Mouse (Mus musculus): Measurements from ENCODE around the gene Net1. TPM values are rescaled to one million over a fixed set of nuclear protein-coding genes. Genes with fewer than 3 reads are reported as not detected.

Gene Net1
- polyA plus RNA-seq, 1 experiment from 2014 or later, result 50.3 TPM

GRCm38 (mm10) chr13:3895397-3895980 is 22.5 kb downstream of the Net1 start:
- Histone ChIP-seq H3K4me2 (ENCODE audit: low read depth) (no peak overlapping the region), H3K27me3 (ENCODE audit: control insufficient read depth, insufficient read depth, low read length) (no peaks in the 10 kb centered on the region), H3K27ac (ENCODE audit: low read depth, low read length) (no peak overlapping the region), H3K4me1 (ENCODE audit: control insufficient read depth, insufficient read depth, low read length) (no peaks in the 10 kb centered on the region), H3K4me3 (ENCODE audit: low read depth, low read length) (no peak overlapping the region), H3K9ac (ENCODE audit: low read length) (no peak overlapping the region), H3K9me3 (ENCODE audit: control insufficient read depth, low read length) (no peaks in the 10 kb centered on the region), H3K36me3 (ENCODE audit: control insufficient read depth, insufficient read depth, low read length) (no peaks in the 10 kb centered on the region; the same call in 1 of the 2 replicates)
- DNase-seq (ENCODE audit: low spot score) (no peak), ATAC-seq (ENCODE audit: insufficient read depth, low FRiP score, low TSS enrichment) (no peak)
- 82% methylated on average over 8 of the region's 8 CpGs for WGBS

DNA sequence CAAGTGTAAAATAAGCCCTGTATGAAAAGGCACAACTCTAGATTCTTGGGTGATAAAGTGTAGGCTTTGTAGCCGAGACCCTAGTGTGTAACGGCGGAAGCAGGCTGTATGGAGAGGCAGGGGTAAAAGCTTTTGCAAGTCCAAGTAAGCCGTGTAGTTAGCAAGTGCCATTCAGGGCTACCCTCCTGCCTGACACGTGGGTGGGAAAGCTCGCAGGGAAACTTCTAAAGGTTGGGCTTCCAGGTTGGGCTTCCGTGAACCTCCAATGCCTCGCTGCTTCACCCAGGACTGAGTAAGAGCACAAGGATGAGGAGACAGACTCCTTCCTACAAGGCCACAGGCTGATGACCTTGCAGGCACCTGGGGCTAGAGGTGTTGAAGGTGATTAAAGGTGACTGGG is 23.5 kb downstream of the Net1 start:
- ATAC-seq (ENCODE audit: insufficient read depth, low FRiP score, low TSS enrichment) (no peak), DNase-seq (ENCODE audit: low spot score) (no peak)
- no peak overlapping the region for H3K4me3 ChIP-seq (ENCODE audit: low read depth, low read length)
- H3K4me1 ChIP-seq (ENCODE audit: control insufficient read depth, insufficient read depth, low read length), result no peaks in the 10 kb centered on the region
- no peak overlapping the region for H3K4me2 ChIP-seq (ENCODE audit: low read depth)
- WGBS, result 75% methylated on average over 8 of the region's 8 CpGs
- no peaks in the 10 kb centered on the region for H3K9me3 ChIP-seq (ENCODE audit: control insufficient read depth, low read length)
- H3K27ac ChIP-seq (ENCODE audit: low read depth, low read length), result no peak overlapping the region
- H3K36me3 ChIP-seq (ENCODE audit: control insufficient read depth, insufficient read depth, low read length), result no peaks in the 10 kb centered on the region
- no peaks in the 10 kb centered on the region for H3K27me3 ChIP-seq (ENCODE audit: control insufficient read depth, insufficient read depth, low read length)
- no peak overlapping the region for H3K9ac ChIP-seq (ENCODE audit: low read length)

DNA sequence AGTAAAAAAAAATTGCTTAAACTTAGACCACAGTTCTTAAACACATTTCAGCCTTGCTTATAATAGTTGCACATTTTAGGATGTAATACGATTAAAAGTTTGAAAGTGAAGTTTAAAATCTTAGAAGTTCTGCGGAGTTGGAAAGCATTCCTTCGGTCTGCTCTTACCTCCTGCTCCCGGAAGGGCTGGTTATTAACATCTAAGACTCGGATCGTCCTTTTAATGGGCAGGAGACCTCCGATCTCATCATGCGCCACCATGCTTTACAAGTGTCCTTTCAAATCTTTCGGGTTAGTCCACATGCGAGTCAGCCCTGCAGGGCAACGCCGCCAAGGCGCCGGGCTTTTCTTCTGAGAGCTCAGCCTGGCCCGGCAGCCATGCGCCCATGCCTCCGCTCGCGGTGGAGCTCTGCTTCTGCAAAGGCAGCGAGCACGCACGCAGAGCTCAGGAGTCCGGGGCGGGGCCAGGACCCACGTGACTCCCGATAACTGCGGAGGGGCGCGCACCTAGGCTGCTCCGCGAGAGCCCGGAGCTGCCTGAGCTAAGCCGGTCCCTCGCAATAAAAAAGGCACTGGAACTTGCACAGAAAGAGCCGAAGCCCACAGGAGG is 24.8 kb downstream of the Net1 start:
- ATAC-seq (ENCODE audit: insufficient read depth, low FRiP score, low TSS enrichment), result peak; percentile 97

DNA sequence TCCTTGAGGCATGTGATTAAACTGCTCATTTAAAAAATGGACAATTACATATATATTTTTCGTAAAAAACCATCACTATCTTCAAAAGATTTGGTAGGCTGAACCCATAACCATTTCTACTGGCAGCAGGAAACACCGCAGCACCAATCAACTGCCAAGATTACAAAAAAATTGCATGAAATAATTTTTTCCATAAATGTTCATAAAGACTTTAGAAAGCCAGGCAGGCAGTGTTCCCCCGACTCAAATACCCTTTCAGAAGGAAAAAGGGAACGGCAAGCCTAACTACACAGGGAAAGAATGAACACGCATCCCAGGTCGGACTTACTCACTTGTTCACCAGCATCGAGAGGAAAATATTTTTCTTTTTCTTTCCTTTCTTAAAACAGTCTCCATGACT is 25.4 kb downstream of the Net1 start:
- no peaks in the 10 kb centered on the region for H3K9me3 ChIP-seq (ENCODE audit: control insufficient read depth, low read length)
- ATAC-seq (ENCODE audit: insufficient read depth, low FRiP score, low TSS enrichment), result no peak
- no peak for DNase-seq (ENCODE audit: low spot score)
- H3K36me3 ChIP-seq (ENCODE audit: control insufficient read depth, insufficient read depth, low read length), result no peaks in the 10 kb centered on the region
- no peaks in the 10 kb centered on the region for H3K27me3 ChIP-seq (ENCODE audit: control insufficient read depth, insufficient read depth, low read length)
- no peak overlapping the region for H3K27ac ChIP-seq (ENCODE audit: low read depth, low read length)
- H3K4me1 ChIP-seq (ENCODE audit: control insufficient read depth, insufficient read depth, low read length), result no peaks in the 10 kb centered on the region
- peak overlapping the region; percentile 61 for H3K4me2 ChIP-seq (ENCODE audit: low read depth)
- WGBS, result 18% methylated on average over 7 of the region's 7 CpGs
- H3K9ac ChIP-seq (ENCODE audit: low read length), result no peak overlapping the region
- H3K4me3 ChIP-seq (ENCODE audit: low read depth, low read length), result peak overlapping the region; percentile 46

More for the DNA sequence above, 24.8 kb downstream of the Net1 start:
- no peaks in the 10 kb centered on the region for H3K4me1 ChIP-seq (ENCODE audit: control insufficient read depth, insufficient read depth, low read length)
- WGBS, result under 1% methylated on average over 35 of the region's 35 CpGs
- H3K27ac ChIP-seq (ENCODE audit: low read depth, low read length), result no peak overlapping the region
- H3K9ac ChIP-seq (ENCODE audit: low read length), result peak overlapping the region; percentile 60
- H3K4me3 ChIP-seq (ENCODE audit: low read depth, low read length), result peak overlapping the region; percentile 46
- no peaks in the 10 kb centered on the region for H3K27me3 ChIP-seq (ENCODE audit: control insufficient read depth, insufficient read depth, low read length)
- DNase-seq (ENCODE audit: low spot score), result peak; percentile 89
- peak overlapping the region; percentile 61 for H3K4me2 ChIP-seq (ENCODE audit: low read depth)
- no peaks in the 10 kb centered on the region for H3K36me3 ChIP-seq (ENCODE audit: control insufficient read depth, insufficient read depth, low read length)
- no peaks in the 10 kb centered on the region for H3K9me3 ChIP-seq (ENCODE audit: control insufficient read depth, low read length)

DNA sequence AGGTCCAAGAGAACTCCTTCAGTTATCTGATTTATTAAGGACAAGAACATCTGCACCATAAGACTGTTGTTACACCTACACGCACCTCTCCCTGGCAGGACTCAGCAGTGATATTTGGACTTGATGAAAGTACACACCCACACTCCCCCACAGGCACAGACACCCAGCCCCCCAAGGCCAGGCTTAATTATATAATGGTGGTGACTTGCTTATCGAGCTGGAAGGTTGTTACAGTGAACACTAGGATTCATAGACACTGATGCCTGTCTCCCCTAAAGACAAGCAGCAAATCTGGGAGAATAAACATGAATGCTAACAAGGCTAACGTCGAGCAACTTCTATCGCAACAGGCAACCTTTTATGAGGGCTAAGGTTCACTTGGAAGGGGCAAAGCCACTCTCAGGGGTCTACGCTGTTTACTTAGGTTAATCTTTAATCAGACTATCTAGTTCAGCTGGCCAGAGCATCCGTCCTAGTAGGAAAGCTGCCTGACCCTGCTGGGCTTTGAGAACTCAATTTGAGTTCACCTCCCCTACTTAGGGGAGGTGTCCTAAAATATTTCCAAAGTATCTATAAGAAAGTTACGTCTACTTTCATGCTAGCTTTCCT is 26.4 kb downstream of the Net1 start:
- WGBS, result 29% methylated on average over 8 of the region's 8 CpGs
- Histone ChIP-seq H3K4me1 (ENCODE audit: control insufficient read depth, insufficient read depth, low read length) (no peaks in the 10 kb centered on the region), H3K4me2 (ENCODE audit: low read depth) (peak overlapping the region; percentile 61), H3K27me3 (ENCODE audit: control insufficient read depth, insufficient read depth, low read length) (no peaks in the 10 kb centered on the region), H3K4me3 (ENCODE audit: low read depth, low read length) (peak overlapping the region; percentile 46), H3K36me3 (ENCODE audit: control insufficient read depth, insufficient read depth, low read length) (peaks cover 6% of the 10 kb centered on the region; the same call in 1 of the 2 replicates), H3K9ac (ENCODE audit: low read length) (no peak overlapping the region), H3K9me3 (ENCODE audit: control insufficient read depth, low read length) (no peaks in the 10 kb centered on the region), H3K27ac (ENCODE audit: low read depth, low read length) (no peak overlapping the region)
- ATAC-seq (ENCODE audit: insufficient read depth, low FRiP score, low TSS enrichment) (no peak), DNase-seq (ENCODE audit: low spot score) (no peak)

GRCm38 (mm10) chr13:3890061-3890460 is 28.0 kb downstream of the Net1 start:
- no peaks in the 10 kb centered on the region for H3K9me3 ChIP-seq (ENCODE audit: control insufficient read depth, low read length)
- H3K4me1 ChIP-seq (ENCODE audit: control insufficient read depth, insufficient read depth, low read length), result no peaks in the 10 kb centered on the region
- no peak overlapping the region for H3K4me3 ChIP-seq (ENCODE audit: low read depth, low read length)
- H3K36me3 ChIP-seq (ENCODE audit: control insufficient read depth, insufficient read depth, low read length), result peaks cover 9% of the 10 kb centered on the region
- DNase-seq (ENCODE audit: low spot score) (no peak), ATAC-seq (ENCODE audit: insufficient read depth, low FRiP score, low TSS enrichment) (no peak)
- 27% methylated on average over 8 of the region's 8 CpGs for WGBS
- no peak overlapping the region for H3K9ac ChIP-seq (ENCODE audit: low read length)
- no peak overlapping the region for H3K4me2 ChIP-seq (ENCODE audit: low read depth)
- no peaks in the 10 kb centered on the region for H3K27me3 ChIP-seq (ENCODE audit: control insufficient read depth, insufficient read depth, low read length)
- H3K27ac ChIP-seq (ENCODE audit: low read depth, low read length), result no peak overlapping the region

DNA sequence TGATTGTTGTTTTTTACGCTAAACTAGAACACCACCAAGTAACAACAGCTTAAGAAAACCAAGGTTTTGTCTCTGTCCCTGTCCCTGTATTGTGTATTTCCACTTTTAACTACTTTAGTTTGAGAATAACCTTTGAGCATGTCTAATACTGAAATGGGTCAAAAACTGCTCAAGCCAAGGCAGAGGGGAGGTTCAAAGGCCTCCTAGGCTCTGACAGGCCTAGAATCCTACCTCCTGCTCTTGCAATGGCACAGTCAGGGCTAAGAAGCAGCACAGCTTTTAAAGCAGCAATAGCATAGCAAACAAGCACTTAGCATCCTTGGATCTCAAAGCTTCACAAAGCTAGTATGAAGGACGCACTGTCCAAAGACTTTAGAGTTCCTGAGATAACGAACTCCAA is 28.9 kb downstream of the Net1 start:
- no peaks in the 10 kb centered on the region for H3K9me3 ChIP-seq (ENCODE audit: control insufficient read depth, low read length)
- H3K36me3 ChIP-seq (ENCODE audit: control insufficient read depth, insufficient read depth, low read length), result peaks cover 9% of the 10 kb centered on the region
- no peak overlapping the region for H3K4me3 ChIP-seq (ENCODE audit: low read depth, low read length)
- ATAC-seq (ENCODE audit: insufficient read depth, low FRiP score, low TSS enrichment), result no peak
- DNase-seq (ENCODE audit: low spot score), result no peak
- no peaks in the 10 kb centered on the region for H3K4me1 ChIP-seq (ENCODE audit: control insufficient read depth, insufficient read depth, low read length)
- H3K4me2 ChIP-seq (ENCODE audit: low read depth), result no peak overlapping the region
- H3K27me3 ChIP-seq (ENCODE audit: control insufficient read depth, insufficient read depth, low read length), result no peaks in the 10 kb centered on the region
- H3K9ac ChIP-seq (ENCODE audit: low read length), result no peak overlapping the region
- no peak overlapping the region for H3K27ac ChIP-seq (ENCODE audit: low read depth, low read length)
- 94% methylated on average over 3 of the region's 3 CpGs for WGBS

DNA sequence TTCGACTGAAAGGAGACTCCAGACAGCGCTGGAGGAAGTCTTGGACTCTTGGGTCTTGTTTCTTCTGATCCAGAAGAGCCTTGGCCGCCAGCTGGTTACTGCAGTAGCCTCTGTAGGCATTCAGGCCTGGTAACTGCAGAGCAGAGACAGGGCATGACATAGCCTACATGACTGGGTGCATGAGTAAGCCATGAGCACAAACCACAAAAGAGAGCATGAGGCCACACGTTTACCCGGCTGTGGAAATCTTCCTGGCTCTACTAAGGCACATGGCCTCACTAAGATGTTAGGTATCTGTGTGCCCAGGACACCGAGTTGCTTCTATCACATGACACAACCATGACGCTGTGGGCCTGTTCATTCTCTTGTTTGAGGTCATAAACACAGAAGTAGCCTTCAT is 31.4 kb downstream of the Net1 start:
- no peak overlapping the region for H3K4me3 ChIP-seq (ENCODE audit: low read depth, low read length)
- no peaks in the 10 kb centered on the region for H3K9me3 ChIP-seq (ENCODE audit: control insufficient read depth, low read length)
- H3K4me2 ChIP-seq (ENCODE audit: low read depth), result no peak overlapping the region
- no peak overlapping the region for H3K27ac ChIP-seq (ENCODE audit: low read depth, low read length)
- peaks cover 12% of the 10 kb centered on the region for H3K36me3 ChIP-seq (ENCODE audit: control insufficient read depth, insufficient read depth, low read length)
- H3K27me3 ChIP-seq (ENCODE audit: control insufficient read depth, insufficient read depth, low read length), result no peaks in the 10 kb centered on the region
- WGBS, result 92% methylated on average over 7 of the region's 7 CpGs
- ATAC-seq (ENCODE audit: insufficient read depth, low FRiP score, low TSS enrichment) (no peak), DNase-seq (ENCODE audit: low spot score) (no peak)
- no peaks in the 10 kb centered on the region for H3K4me1 ChIP-seq (ENCODE audit: control insufficient read depth, insufficient read depth, low read length)
- no peak overlapping the region for H3K9ac ChIP-seq (ENCODE audit: low read length)

All from neural tube, embryonic 11.5 days (tissue).